ENCODE assay signal across 11 mouse cellular contexts in genomic region chr16:21664633-21665363, GRCm38 (mm10). TPM values are rescaled to one million over a fixed set of nuclear protein-coding genes. Genes with fewer than 3 reads are reported as not detected.
DNase-seq lines count a peak whose midpoint lies in the region; ATAC-seq and TF ChIP-seq lines count a peak whose summit lies in the region.
"Had no signal": no experiment of that assay in that cellular context is flagged by ENCODE, and none has a peak within 500 bp of the region (broad histone marks: within the 10 kb centered on the region; RNA-seq: fewer than 3 reads in every experiment).

No protein-coding gene starts in this region.

- H3K4me3 ChIP-seq in forebrain, embryonic 14.5 days (ENCODE audit: low read depth, low read length): no peak overlapping the region
- H3K4me3 ChIP-seq in midbrain, embryonic 11.5 days (ENCODE audit: low read depth, low read length): no peak overlapping the region
- no peak overlapping the region for H3K4me3 ChIP-seq in intestine, postnatal 0 days (ENCODE audit: low read depth, low read length)

- peaks cover 13% of the 10 kb centered on the region for H3K4me1 ChIP-seq in forebrain, embryonic 14.5 days (ENCODE audit: control insufficient read depth, insufficient read depth, low read length)
- peaks cover 47% of the 10 kb centered on the region for H3K4me1 ChIP-seq in midbrain, embryonic 11.5 days (ENCODE audit: control insufficient read depth, insufficient read depth, low read length)
- H3K4me1 ChIP-seq in intestine, postnatal 0 days (replicated peaks; ENCODE audit: control insufficient read depth, insufficient read depth, low read length): no peaks in the 10 kb centered on the region

- 0 out of 2 replicates have a peak, but pooled peaks cover 3% of the 10 kb centered on the region for H3K9me3 ChIP-seq in forebrain, embryonic 14.5 days (replicated peaks; ENCODE audit: control insufficient read depth, low read length)
- H3K9me3 ChIP-seq in midbrain, embryonic 11.5 days (ENCODE audit: control insufficient read depth, low read length): no peaks in the 10 kb centered on the region; the same call in 1 of the 2 replicates
- H3K9me3 ChIP-seq in intestine, postnatal 0 days (ENCODE audit: control insufficient read depth): no peaks in the 10 kb centered on the region

- peak overlapping the region; percentile 28 for H3K4me2 ChIP-seq in forebrain, embryonic 14.5 days (ENCODE audit: low read length)
- peak overlapping the region; percentile 32 for H3K4me2 ChIP-seq in midbrain, embryonic 11.5 days
- H3K4me2 ChIP-seq in intestine, postnatal 0 days (replicated peaks; ENCODE audit: low read depth): no peak overlapping the region

- no peak for TF ChIP-seq CTCF in intestine, postnatal 0 days (IDR thresholded peaks at IDR 0.05; ENCODE audit: low read depth)

- 4% methylated on average over 18 of the region's 18 CpGs for WGBS in forebrain, embryonic 14.5 days
- WGBS in midbrain, embryonic 11.5 days: 2% methylated on average over 18 of the region's 18 CpGs
- 51% methylated on average over 18 of the region's 18 CpGs for WGBS in intestine, postnatal 0 days

- intact Hi-C loops in left cerebral cortex, postnatal 4 days (cut with DNase I): no loop called here

- no peaks in the 10 kb centered on the region for H3K36me3 ChIP-seq in forebrain, embryonic 14.5 days (ENCODE audit: control insufficient read depth, insufficient read depth, low read length)
- H3K36me3 ChIP-seq in midbrain, embryonic 11.5 days (ENCODE audit: control insufficient read depth, insufficient read depth, low read length): no peaks in the 10 kb centered on the region
- no peaks in the 10 kb centered on the region for H3K36me3 ChIP-seq in intestine, postnatal 0 days (ENCODE audit: control insufficient read depth, insufficient read depth)

- H3K9ac ChIP-seq in forebrain, embryonic 14.5 days (ENCODE audit: low read length): peak overlapping the region; percentile 48
- peak overlapping the region; percentile 39 for H3K9ac ChIP-seq in midbrain, embryonic 11.5 days (ENCODE audit: low read length)
- H3K9ac ChIP-seq in intestine, postnatal 0 days (ENCODE audit: low read depth, low read length): no peak overlapping the region
- H3K9ac ChIP-seq: liver, postnatal 0 days had no signal

- peak; percentile 82 for ATAC-seq in forebrain, embryonic 14.5 days
- ATAC-seq in midbrain, embryonic 11.5 days (ENCODE audit: low FRiP score): peak; percentile 95
- no peak for ATAC-seq in megakaryocyte-erythroid progenitor cell, adult 5-6 weeks (replicated peaks; ENCODE audit: low FRiP score, low TSS enrichment, poor library complexity, severe bottlenecking)
- ATAC-seq in intestine, postnatal 0 days: no peak
- ATAC-seq: CD4-positive, CD25-positive, alpha-beta regulatory T cell, adult 4 months; liver, postnatal 0 days had no signal

- peak overlapping the region; percentile 59 for H3K27ac ChIP-seq in forebrain, embryonic 14.5 days (ENCODE audit: low read depth, low read length)
- H3K27ac ChIP-seq in midbrain, embryonic 11.5 days (ENCODE audit: low read depth, low read length): peak overlapping the region; percentile 94
- H3K27ac ChIP-seq in intestine, postnatal 0 days (ENCODE audit: low read depth, low read length): no peak overlapping the region

- DNase-seq in left cerebral cortex, postnatal 4 days: peak; percentile 53
- DNase-seq in left cerebral cortex, adult 18-20 months (ENCODE audit: low spot score in 2 of 2): no peak
- DNase-seq in forebrain, embryonic 14.5 days (ENCODE audit: low spot score): peak; percentile 67
- DNase-seq in midbrain, embryonic 11.5 days (ENCODE audit: low spot score, missing footprints): peak; percentile 95
- peak; percentile 53 for DNase-seq in retina, postnatal 7 days (ENCODE audit: low read depth, low spot score)
- DNase-seq in adrenal gland, adult 2 months: no peak
- DNase-seq: kidney, postnatal 36 days; liver, postnatal 0 days had no signal

- no peaks in the 10 kb centered on the region for H3K27me3 ChIP-seq in forebrain, embryonic 14.5 days (replicated peaks; ENCODE audit: control insufficient read depth, insufficient read depth, low read length)
- H3K27me3 ChIP-seq in midbrain, embryonic 11.5 days (ENCODE audit: control insufficient read depth, insufficient read depth, low read length): no peaks in the 10 kb centered on the region
- no peaks in the 10 kb centered on the region for H3K27me3 ChIP-seq in intestine, postnatal 0 days (replicated peaks; ENCODE audit: control insufficient read depth, insufficient read depth, low read length)

RNA-seq across cellular contexts. Expression of gene 2510009E07Rik, which starts 29.7 kb away (rescaled TPM):
- total RNA-seq in left cerebral cortex, postnatal 4 days (2021): 10 to 100 TPM; 68.9 to 81.0 TPM
- total RNA-seq in left cerebral cortex, adult 18-20 months (2021): 10 to 100 TPM; 47.0 to 56.8 TPM
- polyA plus RNA-seq in forebrain, embryonic 14.5 days (2014; fragmentation: Nextera tagmentation; extraction: Ambion mirVana): 26.2 and 33.1 TPM in 2 replicates
- polyA plus RNA-seq in midbrain, embryonic 11.5 days (2014; fragmentation: Nextera tagmentation; extraction: Ambion mirVana): 96.4 and 97.8 TPM in 2 replicates
- 10 to 100 TPM; 15.2 to 21.1 TPM for total RNA-seq in adrenal gland, adult 2 months (2021)
- 13.6 and 14.2 TPM in 2 replicates for polyA plus RNA-seq in adrenal gland, adult 2 months (2012; rRNA removed)
- total RNA-seq in megakaryocyte-erythroid progenitor cell, adult 5-6 weeks (2014; fragmentation: Nextera tagmentation): 0.25 and 0.57 TPM in 2 replicates
- total RNA-seq in megakaryocyte-erythroid progenitor cell, adult 5-6 weeks (2017): 0.23 and 2.4 TPM in 2 replicates
- 7.7 and 8.7 TPM in 2 replicates for polyA plus RNA-seq in intestine, postnatal 0 days (2015; fragmentation: Nextera tagmentation; extraction: Ambion mirVana)

Comparison
In these comparisons a context has a peak if more than half of its experiments do, and no peak if none do; other contexts are left out.
1. DNase-seq: peak in left cerebral cortex, postnatal 4 days (single experiment), forebrain, embryonic 14.5 days (single experiment), midbrain, embryonic 11.5 days (single experiment) and retina, postnatal 7 days (single experiment); none in left cerebral cortex, adult 18-20 months (0 of 2) and adrenal gland, adult 2 months (single experiment).
2. ATAC-seq: peak in forebrain, embryonic 14.5 days (single experiment) and midbrain, embryonic 11.5 days (single experiment); none in megakaryocyte-erythroid progenitor cell, adult 5-6 weeks (single experiment) and intestine, postnatal 0 days (single experiment).
3. RNA of gene 2510009E07Rik, which starts 29.7 kb away (total RNA-seq): 68.9 to 81.0 TPM in left cerebral cortex, postnatal 4 days, 47.0 to 56.8 TPM in left cerebral cortex, adult 18-20 months and 15.2 to 21.1 TPM in adrenal gland, adult 2 months; 0.23 to 2.4 TPM in megakaryocyte-erythroid progenitor cell, adult 5-6 weeks; every median in the first group is over 4 times any median in the second.